Mouse (Mus musculus) heart, adult 2 months (tissue): ENCODE results near the gene Aldh1l1.

Experiments
- CTCF ChIP-seq: fragments of 200-600 bp; IDR thresholded peaks from 2 replicates; pipeline ENCODE4 v1.8.1; 2022; ENCODE audit warnings: antibody characterized with exemption, mild to moderate bottlenecking, moderate library complexity
- EP300 ChIP-seq: fragments of 200-500 bp; IDR thresholded peaks from 2 replicates; pipeline ENCODE4 v1.6.1; 2011; ENCODE audit warnings: low read depth, low read length, control low read depth; ENCODE audit not compliant: insufficient read depth
- POLR2A ChIP-seq: fragments of 200-500 bp; IDR thresholded peaks from 2 replicates; pipeline ENCODE4 v1.6.1; 2011; ENCODE audit warnings: mild to moderate bottlenecking, low read depth, low read length, control low read depth; ENCODE audit not compliant: insufficient read depth

- no peak for TF ChIP-seq CTCF
- no peak for TF ChIP-seq EP300
- no peak for TF ChIP-seq POLR2A
These were observed 7.9 kb downstream of the Aldh1l1 start for GRCm38 (mm10) chr6:90494155-90494554.
